Mouse (Mus musculus): Measurements from ENCODE around the gene Pcyt1b.

DNA sequence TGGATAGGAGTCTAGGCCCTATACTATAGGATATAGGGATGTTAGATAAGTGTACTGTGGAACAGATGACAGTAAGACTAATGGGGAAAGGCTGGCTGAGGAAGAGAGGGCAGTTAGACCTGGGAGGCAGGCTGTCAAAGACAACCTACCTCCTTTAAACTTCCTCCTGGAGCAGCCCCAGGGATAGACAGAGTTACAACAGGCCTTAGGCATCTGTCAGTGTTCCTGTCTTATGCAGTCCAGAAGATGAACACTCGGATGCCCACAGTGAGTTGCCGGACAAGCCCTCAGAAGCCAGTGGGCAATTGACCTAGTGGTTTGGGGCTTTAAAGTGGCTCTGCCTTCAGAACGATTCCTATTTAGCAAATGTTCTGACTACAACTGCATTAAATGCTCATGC lies 19.8 kb downstream of the Pcyt1b start:
- TF ChIP-seq CTCF (IDR thresholded peaks at IDR 0.05; ENCODE audit: low read depth, low read length) (no peak), TAL1 (conservative IDR thresholded peaks at IDR 0.05; ENCODE audit: low read depth, low read length) (no peak), GATA1 (IDR thresholded peaks at IDR 0.05; ENCODE audit: borderline replicate concordance, low read length) (no peak), GATA2 (IDR thresholded peaks at IDR 0.05; ENCODE audit: borderline replicate concordance, low read depth, low read length) (no peak)

Data from G1E (cell line).